Mouse (Mus musculus): Measurements from ENCODE around the gene Spdl1. TPM values are rescaled to one million over a fixed set of nuclear protein-coding genes. Genes with fewer than 3 reads are reported as not detected.

The Spdl1 gene
- polyA plus RNA-seq, 1 experiment: 0.40 TPM

GRCm38 (mm10) chr11:34780786-34781185, 52.7 kb downstream of the Spdl1 start:
- H3K4me1 ChIP-seq (ENCODE audit: control insufficient read depth, insufficient read depth, low read length): no peaks in the 10 kb centered on the region

GRCm38 (mm10) chr11:34779966-34780365, 53.5 kb downstream of the Spdl1 start:
- TF ChIP-seq POLR2A (IDR thresholded peaks at IDR 0.05; ENCODE audit: extremely low read depth, insufficient read depth, low read length) (no peak), CTCF (IDR thresholded peaks at IDR 0.05; ENCODE audit: extremely low read depth, insufficient read depth, low read length) (no peak)
- Histone ChIP-seq H3K4me3 (ENCODE audit: insufficient read depth, low read length) (no peak overlapping the region), H3K4me1 (ENCODE audit: control insufficient read depth, insufficient read depth, low read length) (no peaks in the 10 kb centered on the region)

More at GRCm38 (mm10) chr11:34780786-34781185, 52.7 kb downstream of the Spdl1 start:
- Histone ChIP-seq H3K4me3 (ENCODE audit: insufficient read depth, low read length) (no peak overlapping the region), H3K27ac (ENCODE audit: insufficient read depth, low read length) (no peak overlapping the region)
- TF ChIP-seq CTCF (IDR thresholded peaks at IDR 0.05; ENCODE audit: extremely low read depth, insufficient read depth, low read length) (no peak), POLR2A (IDR thresholded peaks at IDR 0.05; ENCODE audit: extremely low read depth, insufficient read depth, low read length) (no peak)

GRCm38 (mm10) chr11:34778351-34778750, 55.1 kb downstream of the Spdl1 start:
- Histone ChIP-seq H3K4me3 (ENCODE audit: insufficient read depth, low read length) (no peak overlapping the region), H3K4me1 (ENCODE audit: control insufficient read depth, insufficient read depth, low read length) (no peaks in the 10 kb centered on the region), H3K27ac (ENCODE audit: insufficient read depth, low read length) (no peak overlapping the region)
- TF ChIP-seq CTCF (IDR thresholded peaks at IDR 0.05; ENCODE audit: extremely low read depth, insufficient read depth, low read length): no peak
- TF ChIP-seq POLR2A (IDR thresholded peaks at IDR 0.05; ENCODE audit: extremely low read depth, insufficient read depth, low read length): no peak

More at GRCm38 (mm10) chr11:34779966-34780365, 53.5 kb downstream of the Spdl1 start:
- H3K27ac ChIP-seq (ENCODE audit: insufficient read depth, low read length): no peak overlapping the region

- no peak overlapping the region for H3K4me3 ChIP-seq (ENCODE audit: insufficient read depth, low read length)
- no peak overlapping the region for H3K27ac ChIP-seq (ENCODE audit: insufficient read depth, low read length)
- TF ChIP-seq CTCF (IDR thresholded peaks at IDR 0.05; ENCODE audit: extremely low read depth, insufficient read depth, low read length): no peak
- TF ChIP-seq POLR2A (IDR thresholded peaks at IDR 0.05; ENCODE audit: extremely low read depth, insufficient read depth, low read length): no peak
- H3K4me1 ChIP-seq (ENCODE audit: control insufficient read depth, insufficient read depth, low read length): no peaks in the 10 kb centered on the region
These were observed 55.9 kb downstream of the Spdl1 start for GRCm38 (mm10) chr11:34777529-34777928.

GRCm38 (mm10) chr11:34776054-34776453, 57.4 kb downstream of the Spdl1 start:
- no peak for TF ChIP-seq POLR2A (IDR thresholded peaks at IDR 0.05; ENCODE audit: extremely low read depth, insufficient read depth, low read length)
- TF ChIP-seq CTCF (IDR thresholded peaks at IDR 0.05; ENCODE audit: extremely low read depth, insufficient read depth, low read length): no peak
- H3K27ac ChIP-seq (ENCODE audit: insufficient read depth, low read length): no peak overlapping the region
- H3K4me1 ChIP-seq (ENCODE audit: control insufficient read depth, insufficient read depth, low read length): no peaks in the 10 kb centered on the region
- no peak overlapping the region for H3K4me3 ChIP-seq (ENCODE audit: insufficient read depth, low read length)

GRCm38 (mm10) chr11:34774636-34775035, 58.8 kb downstream of the Spdl1 start:
- Histone ChIP-seq H3K4me3 (ENCODE audit: insufficient read depth, low read length) (no peak overlapping the region), H3K27ac (ENCODE audit: insufficient read depth, low read length) (no peak overlapping the region), H3K4me1 (ENCODE audit: control insufficient read depth, insufficient read depth, low read length) (no peaks in the 10 kb centered on the region)
- no peak for TF ChIP-seq CTCF (IDR thresholded peaks at IDR 0.05; ENCODE audit: extremely low read depth, insufficient read depth, low read length)
- TF ChIP-seq POLR2A (IDR thresholded peaks at IDR 0.05; ENCODE audit: extremely low read depth, insufficient read depth, low read length): no peak

GRCm38 (mm10) chr11:34773304-34773895, 60.0 kb downstream of the Spdl1 start:
- Histone ChIP-seq H3K4me1 (ENCODE audit: control insufficient read depth, insufficient read depth, low read length) (no peaks in the 10 kb centered on the region), H3K4me3 (ENCODE audit: insufficient read depth, low read length) (no peak overlapping the region), H3K27ac (ENCODE audit: insufficient read depth, low read length) (no peak overlapping the region)
- no peak for TF ChIP-seq CTCF (IDR thresholded peaks at IDR 0.05; ENCODE audit: extremely low read depth, insufficient read depth, low read length)
- no peak for TF ChIP-seq POLR2A (IDR thresholded peaks at IDR 0.05; ENCODE audit: extremely low read depth, insufficient read depth, low read length)

GRCm38 (mm10) chr11:34771221-34771986, 62.0 kb downstream of the Spdl1 start:
- Histone ChIP-seq H3K4me3 (ENCODE audit: insufficient read depth, low read length) (no peak overlapping the region), H3K4me1 (ENCODE audit: control insufficient read depth, insufficient read depth, low read length) (no peaks in the 10 kb centered on the region), H3K27ac (ENCODE audit: insufficient read depth, low read length) (no peak overlapping the region)
- TF ChIP-seq CTCF (IDR thresholded peaks at IDR 0.05; ENCODE audit: extremely low read depth, insufficient read depth, low read length) (no peak), POLR2A (IDR thresholded peaks at IDR 0.05; ENCODE audit: extremely low read depth, insufficient read depth, low read length) (no peak)

- no peak overlapping the region for H3K27ac ChIP-seq (ENCODE audit: insufficient read depth, low read length)
- H3K4me1 ChIP-seq (ENCODE audit: control insufficient read depth, insufficient read depth, low read length): no peaks in the 10 kb centered on the region
- TF ChIP-seq POLR2A (IDR thresholded peaks at IDR 0.05; ENCODE audit: extremely low read depth, insufficient read depth, low read length) (no peak), CTCF (IDR thresholded peaks at IDR 0.05; ENCODE audit: extremely low read depth, insufficient read depth, low read length) (no peak)
- no peak overlapping the region for H3K4me3 ChIP-seq (ENCODE audit: insufficient read depth, low read length)
These were observed 62.8 kb downstream of the Spdl1 start for GRCm38 (mm10) chr11:34770666-34771065.

GRCm38 (mm10) chr11:34769946-34770345, 63.5 kb downstream of the Spdl1 start:
- Histone ChIP-seq H3K4me3 (ENCODE audit: insufficient read depth, low read length) (no peak overlapping the region), H3K27ac (ENCODE audit: insufficient read depth, low read length) (no peak overlapping the region), H3K4me1 (ENCODE audit: control insufficient read depth, insufficient read depth, low read length) (no peaks in the 10 kb centered on the region)
- TF ChIP-seq CTCF (IDR thresholded peaks at IDR 0.05; ENCODE audit: extremely low read depth, insufficient read depth, low read length) (no peak), POLR2A (IDR thresholded peaks at IDR 0.05; ENCODE audit: extremely low read depth, insufficient read depth, low read length) (no peak)
